Comparison of ENCODE assay signal across 28 mouse cellular contexts in the genomic region with DNA sequence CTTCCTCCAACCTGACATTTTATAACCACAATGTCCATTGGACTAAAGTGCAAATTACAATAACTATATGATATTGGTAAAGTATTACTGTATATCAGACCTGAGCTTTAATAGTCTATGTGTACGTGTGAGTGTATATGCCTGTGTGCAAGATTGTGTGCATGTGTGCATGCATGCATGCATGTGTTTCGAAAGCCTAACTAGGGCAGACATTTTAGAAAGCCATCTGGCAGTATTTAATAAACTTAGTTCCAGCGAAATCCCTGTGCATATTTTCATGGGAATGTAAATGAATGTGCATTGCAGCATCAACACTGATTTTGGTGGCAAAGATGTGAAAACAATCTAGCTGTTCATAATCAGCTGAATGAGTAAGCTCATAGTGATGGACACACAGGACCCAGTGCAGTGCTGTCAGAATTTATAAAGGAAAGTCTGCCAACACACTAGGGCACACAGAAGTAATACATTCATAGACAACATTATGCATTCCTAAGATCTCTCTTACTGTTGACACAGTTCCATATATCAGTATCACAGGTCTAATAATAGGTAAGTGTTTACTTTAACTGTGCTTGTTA.
DNase-seq lines count a peak whose midpoint lies in the region; ATAC-seq and TF ChIP-seq lines count a peak whose summit lies in the region.
"Had no signal": no experiment of that assay in that cellular context is flagged by ENCODE, and none has a peak within 500 bp of the region (broad histone marks: within the 10 kb centered on the region; RNA-seq: fewer than 3 reads in every experiment).

No protein-coding gene starts in this region.

- DNase-seq in forebrain, embryonic 14.5 days (ENCODE audit: low spot score): peak; percentile 20
- DNase-seq in forebrain, embryonic 10.5 days (ENCODE audit: extremely low spot score, low spot score): no peak
- DNase-seq in hindbrain, postnatal 0 days (ENCODE audit: low spot score): peak; percentile 2
- DNase-seq in kidney, postnatal 25 days: no peak
- DNase-seq: adrenal gland, postnatal 10 days; adrenal gland, postnatal 36 days; B cell, adult 2 months; cerebellum, adult 11 months; cerebellum, adult 2 months; cerebellum, adult 9-11 months; cerebellum, postnatal 25 days; gastrocnemius, postnatal 10 days; heart, adult 18-20 months; heart, postnatal 14 days; heart, postnatal 4 days; kidney, adult 11 months; kidney, adult 8-10 months had no signal

- no peak overlapping the region for H3K4me2 ChIP-seq in forebrain, embryonic 14.5 days (ENCODE audit: low read length)
- no peak overlapping the region for H3K4me2 ChIP-seq in hindbrain, postnatal 0 days (ENCODE audit: low read depth, low read length)
- no peak overlapping the region for H3K4me2 ChIP-seq in hindbrain, embryonic 12.5 days (replicated peaks)
- no peak overlapping the region for H3K4me2 ChIP-seq in forebrain, embryonic 16.5 days (ENCODE audit: low read length)
- H3K4me2 ChIP-seq: embryonic facial prominence, embryonic 12.5 days; embryonic facial prominence, embryonic 15.5 days; heart, embryonic 13.5 days; hindbrain, embryonic 15.5 days; intestine, embryonic 15.5 days had no signal

- ATAC-seq in forebrain, embryonic 14.5 days: no peak
- ATAC-seq in hindbrain, postnatal 0 days: no peak
- ATAC-seq in hindbrain, embryonic 12.5 days (ENCODE audit: low FRiP score): no peak
- ATAC-seq in forebrain, embryonic 16.5 days: peak; percentile 70
- ATAC-seq: intestine, embryonic 15.5 days; Patski had no signal

- H3K27me3 ChIP-seq in forebrain, embryonic 14.5 days (replicated peaks; ENCODE audit: control insufficient read depth, insufficient read depth, low read length): no peaks in the 10 kb centered on the region
- no peaks in the 10 kb centered on the region for H3K27me3 ChIP-seq in forebrain, embryonic 10.5 days (ENCODE audit: poor library complexity, severe bottlenecking)
- no peaks in the 10 kb centered on the region for H3K27me3 ChIP-seq in hindbrain, postnatal 0 days (ENCODE audit: insufficient read depth, low read length)
- H3K27me3 ChIP-seq in hindbrain, embryonic 12.5 days: no peaks in the 10 kb centered on the region
- no peaks in the 10 kb centered on the region for H3K27me3 ChIP-seq in forebrain, embryonic 16.5 days (replicated peaks; ENCODE audit: control insufficient read depth, insufficient read depth, low read length)
- H3K27me3 ChIP-seq: CH12.LX; embryonic facial prominence, embryonic 12.5 days; embryonic facial prominence, embryonic 15.5 days; heart, embryonic 13.5 days; hindbrain, embryonic 15.5 days; intestine, embryonic 15.5 days had no signal

- no peaks in the 10 kb centered on the region for H3K9me3 ChIP-seq in forebrain, embryonic 14.5 days (replicated peaks; ENCODE audit: control insufficient read depth, low read length)
- no peaks in the 10 kb centered on the region for H3K9me3 ChIP-seq in forebrain, embryonic 10.5 days
- H3K9me3 ChIP-seq in hindbrain, postnatal 0 days (ENCODE audit: low read length): no peaks in the 10 kb centered on the region
- no peaks in the 10 kb centered on the region for H3K9me3 ChIP-seq in hindbrain, embryonic 12.5 days (replicated peaks)
- no peaks in the 10 kb centered on the region for H3K9me3 ChIP-seq in forebrain, embryonic 16.5 days (ENCODE audit: control insufficient read depth, low read length)
- H3K9me3 ChIP-seq: embryonic facial prominence, embryonic 12.5 days; embryonic facial prominence, embryonic 15.5 days; G1E; heart, embryonic 10.5 days; heart, embryonic 13.5 days; hindbrain, embryonic 15.5 days; intestine, embryonic 15.5 days had no signal

- H3K9ac ChIP-seq in forebrain, embryonic 14.5 days (ENCODE audit: low read length): no peak overlapping the region
- no peak overlapping the region for H3K9ac ChIP-seq in hindbrain, postnatal 0 days (replicated peaks; ENCODE audit: low read length)
- H3K9ac ChIP-seq in hindbrain, embryonic 12.5 days: no peak overlapping the region
- no peak overlapping the region for H3K9ac ChIP-seq in forebrain, embryonic 16.5 days (replicated peaks; ENCODE audit: low read depth, low read length)
- H3K9ac ChIP-seq: embryonic facial prominence, embryonic 12.5 days; embryonic facial prominence, embryonic 15.5 days; heart, embryonic 13.5 days; hindbrain, embryonic 15.5 days; intestine, embryonic 15.5 days had no signal

- H3K27ac ChIP-seq in forebrain, embryonic 14.5 days (ENCODE audit: low read depth, low read length): no peak overlapping the region
- H3K27ac ChIP-seq in forebrain, embryonic 10.5 days: no peak overlapping the region
- H3K27ac ChIP-seq in hindbrain, postnatal 0 days: no peak overlapping the region
- no peak overlapping the region for H3K27ac ChIP-seq in hindbrain, embryonic 12.5 days
- no peak overlapping the region for H3K27ac ChIP-seq in forebrain, embryonic 16.5 days (ENCODE audit: low read length)
- H3K27ac ChIP-seq: embryonic facial prominence, embryonic 12.5 days; embryonic facial prominence, embryonic 15.5 days; heart, embryonic 10.5 days; heart, embryonic 13.5 days; hindbrain, embryonic 15.5 days; intestine, embryonic 15.5 days had no signal

- H3K36me3 ChIP-seq in forebrain, embryonic 14.5 days (ENCODE audit: control insufficient read depth, insufficient read depth, low read length): no peaks in the 10 kb centered on the region
- no peaks in the 10 kb centered on the region for H3K36me3 ChIP-seq in forebrain, embryonic 10.5 days (replicated peaks)
- H3K36me3 ChIP-seq in hindbrain, postnatal 0 days (ENCODE audit: insufficient read depth, low read length): no peaks in the 10 kb centered on the region
- H3K36me3 ChIP-seq in hindbrain, embryonic 12.5 days: no peaks in the 10 kb centered on the region
- no peaks in the 10 kb centered on the region for H3K36me3 ChIP-seq in forebrain, embryonic 16.5 days (ENCODE audit: control insufficient read depth, insufficient read depth)
- H3K36me3 ChIP-seq: embryonic facial prominence, embryonic 12.5 days; embryonic facial prominence, embryonic 15.5 days; G1E; heart, embryonic 10.5 days; heart, embryonic 13.5 days; hindbrain, embryonic 15.5 days; intestine, embryonic 15.5 days had no signal

- no peak for TF ChIP-seq CTCF in hindbrain, postnatal 0 days (IDR thresholded peaks at IDR 0.05; ENCODE audit: low read depth)

- no peaks in the 10 kb centered on the region for H3K4me1 ChIP-seq in forebrain, embryonic 14.5 days (ENCODE audit: control insufficient read depth, insufficient read depth, low read length)
- no peaks in the 10 kb centered on the region for H3K4me1 ChIP-seq in forebrain, embryonic 10.5 days
- H3K4me1 ChIP-seq in hindbrain, postnatal 0 days (ENCODE audit: insufficient read depth, low read length): no peaks in the 10 kb centered on the region
- H3K4me1 ChIP-seq in hindbrain, embryonic 12.5 days: no peaks in the 10 kb centered on the region
- no peaks in the 10 kb centered on the region for H3K4me1 ChIP-seq in forebrain, embryonic 16.5 days (replicated peaks; ENCODE audit: control insufficient read depth, insufficient read depth, low read length)
- H3K4me1 ChIP-seq: embryonic facial prominence, embryonic 12.5 days; embryonic facial prominence, embryonic 15.5 days; heart, embryonic 10.5 days; heart, embryonic 13.5 days; hindbrain, embryonic 15.5 days; intestine, embryonic 15.5 days had no signal

- H3K4me3 ChIP-seq in forebrain, embryonic 14.5 days (ENCODE audit: low read depth, low read length): no peak overlapping the region
- H3K4me3 ChIP-seq in forebrain, embryonic 10.5 days: no peak overlapping the region
- no peak overlapping the region for H3K4me3 ChIP-seq in hindbrain, postnatal 0 days (ENCODE audit: low read length)
- H3K4me3 ChIP-seq in hindbrain, embryonic 12.5 days: no peak overlapping the region
- H3K4me3 ChIP-seq in forebrain, embryonic 16.5 days (replicated peaks; ENCODE audit: low read length): no peak overlapping the region
- H3K4me3 ChIP-seq: embryonic facial prominence, embryonic 12.5 days; embryonic facial prominence, embryonic 15.5 days; heart, embryonic 10.5 days; heart, embryonic 13.5 days; hindbrain, embryonic 15.5 days; intestine, embryonic 15.5 days had no signal

- WGBS in forebrain, embryonic 14.5 days: 73% methylated on average over 3 of the region's 3 CpGs
- WGBS in forebrain, embryonic 10.5 days: 82% methylated on average over 3 of the region's 3 CpGs
- WGBS in hindbrain, postnatal 0 days: 68% methylated on average over 3 of the region's 3 CpGs
- 85% methylated on average over 3 of the region's 3 CpGs for WGBS in hindbrain, embryonic 12.5 days
- 61% methylated on average over 3 of the region's 3 CpGs for WGBS in forebrain, embryonic 16.5 days

Comparison
In these comparisons a context has a peak if more than half of its experiments do, and no peak if none do; other contexts are left out.
1. DNase-seq: peak in forebrain, embryonic 14.5 days (single experiment) and hindbrain, postnatal 0 days (single experiment); none in forebrain, embryonic 10.5 days (single experiment) and kidney, postnatal 25 days (0 of 2).